Mouse (Mus musculus): Measurements from ENCODE around the gene Pde1a. TPM values are rescaled to one million over a fixed set of nuclear protein-coding genes. Genes with fewer than 3 reads are reported as not detected.

The Pde1a gene
- total RNA-seq, 2 experiments from 2014 or later = 1.9 to 2.4 TPM

- DNase-seq (ENCODE audit: low spot score) = no peak
Observed at GRCm38 (mm10) chr2:79819543-79819942, 309.7 kb downstream of the Pde1a start.

GRCm38 (mm10) chr2:79815708-79816484, 313.4 kb downstream of the Pde1a start:
- DNase-seq (ENCODE audit: low spot score) = no peak

- no peak for DNase-seq (ENCODE audit: low spot score)
Observed at GRCm38 (mm10) chr2:79798627-79799026, 330.6 kb downstream of the Pde1a start.

GRCm38 (mm10) chr2:79797444-79797843, 331.8 kb downstream of the Pde1a start:
- no peak for DNase-seq (ENCODE audit: low spot score)

- no peak for DNase-seq (ENCODE audit: low spot score)
Observed at GRCm38 (mm10) chr2:79793186-79793585, 336.1 kb downstream of the Pde1a start.

- no peak for DNase-seq (ENCODE audit: low spot score)
Observed at GRCm38 (mm10) chr2:79786467-79786866, 342.8 kb downstream of the Pde1a start.

- DNase-seq (ENCODE audit: low spot score) = no peak
Observed at GRCm38 (mm10) chr2:79785541-79786134, 343.6 kb downstream of the Pde1a start.

Other genes starting within 250 kb of the Pde1a start
- not detected for gene Prdx6b, start 163.0 kb upstream of the Pde1a start, total RNA-seq (2021)
- 10 to 100 TPM; 21.6 to 22.2 TPM for gene Dnajc10, start 186.0 kb upstream of the Pde1a start, total RNA-seq (2021)

Measured in gastrocnemius, adult 18-20 months (tissue).